Mouse (Mus musculus): ENCODE results near the gene Rfx1. TPM values are rescaled to one million over a fixed set of nuclear protein-coding genes. Genes with fewer than 3 reads are reported as not detected.

The Rfx1 gene
- polyA plus RNA-seq, 1 experiment: not detected

- 91% methylated on average over 3 of the region's 3 CpGs for WGBS
- no peaks in the 10 kb centered on the region for H3K4me1 ChIP-seq (ENCODE audit: control insufficient read depth, insufficient read depth, low read length)
- TF ChIP-seq CTCF (IDR thresholded peaks at IDR 0.05; ENCODE audit: insufficient read depth, low read depth, low read length) (no peak), POLR2A (IDR thresholded peaks at IDR 0.05; ENCODE audit: insufficient read depth, low read depth, low read length) (no peak)
Observed at GRCm38 (mm10) chr8:84137848-84138247, 71.2 kb downstream of the Rfx1 start.

GRCm38 (mm10) chr8:84140838-84141237, 74.2 kb downstream of the Rfx1 start:
- no peak for TF ChIP-seq CTCF (IDR thresholded peaks at IDR 0.05; ENCODE audit: insufficient read depth, low read depth, low read length)
- no peak for TF ChIP-seq POLR2A (IDR thresholded peaks at IDR 0.05; ENCODE audit: insufficient read depth, low read depth, low read length)
- Histone ChIP-seq H3K4me1 (ENCODE audit: control insufficient read depth, insufficient read depth, low read length) (peaks cover 6% of the 10 kb centered on the region), H3K27ac (ENCODE audit: insufficient read depth, low read depth, low read length) (no peak overlapping the region), H3K4me3 (ENCODE audit: insufficient read depth, low read depth, low read length) (no peak overlapping the region)
- 91% methylated on average over 4 of the region's 4 CpGs for WGBS

More at GRCm38 (mm10) chr8:84137848-84138247, 71.2 kb downstream of the Rfx1 start:
- Histone ChIP-seq H3K27ac (ENCODE audit: insufficient read depth, low read depth, low read length) (no peak overlapping the region), H3K4me3 (ENCODE audit: insufficient read depth, low read depth, low read length) (no peak overlapping the region)

GRCm38 (mm10) chr8:84144636-84145245, 78.1 kb downstream of the Rfx1 start:
- 66% methylated on average over 8 of the region's 8 CpGs for WGBS
- no peak for TF ChIP-seq POLR2A (IDR thresholded peaks at IDR 0.05; ENCODE audit: insufficient read depth, low read depth, low read length)
- no peak for TF ChIP-seq CTCF (IDR thresholded peaks at IDR 0.05; ENCODE audit: insufficient read depth, low read depth, low read length)
- Histone ChIP-seq H3K4me3 (ENCODE audit: insufficient read depth, low read depth, low read length) (no peak overlapping the region), H3K4me1 (ENCODE audit: control insufficient read depth, insufficient read depth, low read length) (peaks cover 25% of the 10 kb centered on the region), H3K27ac (ENCODE audit: insufficient read depth, low read depth, low read length) (no peak overlapping the region)

Other genes with a start within 250 kb of the Rfx1 start
- gene Adgrl1, start 166.7 kb upstream of the Rfx1 start, polyA plus RNA-seq (2012; ENCODE audit: insufficient read depth, insufficient read length, low replicate concordance, missing spikeins): 113 TPM in 1 of 2 replicates, not detected in the other
- not detected in 2 replicates for gene Gm10644, start 111.6 kb upstream of the Rfx1 start, polyA plus RNA-seq (2012; ENCODE audit: insufficient read depth, insufficient read length, low replicate concordance, missing spikeins)
- not detected in 2 replicates for gene Asf1b, start 111.3 kb upstream of the Rfx1 start, polyA plus RNA-seq (2012; ENCODE audit: insufficient read depth, insufficient read length, low replicate concordance, missing spikeins)
- gene Prkaca, start 93.8 kb upstream of the Rfx1 start, polyA plus RNA-seq (2012; ENCODE audit: insufficient read depth, insufficient read length, low replicate concordance, missing spikeins): 203 TPM in 1 of 2 replicates, not detected in the other
- not detected in 2 replicates for gene Samd1, start 69.2 kb upstream of the Rfx1 start, polyA plus RNA-seq (2012; ENCODE audit: insufficient read depth, insufficient read length, low replicate concordance, missing spikeins)
- not detected in 2 replicates for gene 1700067K01Rik, start 65.3 kb upstream of the Rfx1 start, polyA plus RNA-seq (2012; ENCODE audit: insufficient read depth, insufficient read length, low replicate concordance, missing spikeins)
- gene 2210011C24Rik, start 54.7 kb upstream of the Rfx1 start, polyA plus RNA-seq (2012; ENCODE audit: insufficient read depth, insufficient read length, low replicate concordance, missing spikeins): not detected in 2 replicates
- not detected in 2 replicates for gene Palm3, start 45.4 kb upstream of the Rfx1 start, polyA plus RNA-seq (2012; ENCODE audit: insufficient read depth, insufficient read length, low replicate concordance, missing spikeins)
- not detected in 2 replicates for gene Il27ra, start 24.2 kb upstream of the Rfx1 start, polyA plus RNA-seq (2012; ENCODE audit: insufficient read depth, insufficient read length, low replicate concordance, missing spikeins)
- not detected in 2 replicates for gene Rln3, start 21.8 kb upstream of the Rfx1 start, polyA plus RNA-seq (2012; ENCODE audit: insufficient read depth, insufficient read length, low replicate concordance, missing spikeins)
- not detected in 2 replicates for gene Gm10643, start 1.7 kb upstream of the Rfx1 start, polyA plus RNA-seq (2012; ENCODE audit: insufficient read depth, insufficient read length, low replicate concordance, missing spikeins)
- not detected in 2 replicates for gene Dcaf15, start 37.9 kb downstream of the Rfx1 start, polyA plus RNA-seq (2012; ENCODE audit: insufficient read depth, insufficient read length, low replicate concordance, missing spikeins)
- gene Podnl1, start 59.2 kb downstream of the Rfx1 start, polyA plus RNA-seq (2012; ENCODE audit: insufficient read depth, insufficient read length, low replicate concordance, missing spikeins): not detected in 2 replicates
- gene Cc2d1a, start 81.1 kb downstream of the Rfx1 start, polyA plus RNA-seq (2012; ENCODE audit: insufficient read depth, insufficient read length, low replicate concordance, missing spikeins): not detected in 2 replicates
- not detected in 2 replicates for gene 4930432K21Rik, start 81.2 kb downstream of the Rfx1 start, polyA plus RNA-seq (2012; ENCODE audit: insufficient read depth, insufficient read length, low replicate concordance, missing spikeins)
- gene Nanos3, start 118.4 kb downstream of the Rfx1 start, polyA plus RNA-seq (2012; ENCODE audit: insufficient read depth, insufficient read length, low replicate concordance, missing spikeins): not detected in 2 replicates
- 65.7 TPM in 1 of 2 replicates, not detected in the other for gene Zswim4, start 170.2 kb downstream of the Rfx1 start, polyA plus RNA-seq (2012; ENCODE audit: insufficient read depth, insufficient read length, low replicate concordance, missing spikeins)
- not detected in 2 replicates for gene D8Ertd738e, start 182.9 kb downstream of the Rfx1 start, polyA plus RNA-seq (2012; ENCODE audit: insufficient read depth, insufficient read length, low replicate concordance, missing spikeins)
- gene Mri1, start 190.5 kb downstream of the Rfx1 start, polyA plus RNA-seq (2012; ENCODE audit: insufficient read depth, insufficient read length, low replicate concordance, missing spikeins): not detected in 2 replicates
- gene Ccdc130, start 203.5 kb downstream of the Rfx1 start, polyA plus RNA-seq (2012; ENCODE audit: insufficient read depth, insufficient read length, low replicate concordance, missing spikeins): not detected in 2 replicates